Mouse (Mus musculus): Measurements from ENCODE around the gene Pcsk6. TPM values are rescaled to one million over a fixed set of nuclear protein-coding genes. Genes with fewer than 3 reads are reported as not detected.

The Pcsk6 gene
- polyA plus RNA-seq, 1 experiment from 2014 or later = 1.4 TPM

Other genes starting within 250 kb of the Pcsk6 start
- gene Tarsl2, start 216.8 kb upstream of the Pcsk6 start, polyA plus RNA-seq (2015; fragmentation: Nextera tagmentation; extraction: Ambion mirVana) = 20.5 and 22.3 TPM in 2 replicates
- gene Tm2d3, start 170.6 kb upstream of the Pcsk6 start, polyA plus RNA-seq (2015; fragmentation: Nextera tagmentation; extraction: Ambion mirVana) = 80.8 and 90.8 TPM in 2 replicates
- gene Gm45213, start 181.9 kb downstream of the Pcsk6 start, polyA plus RNA-seq (2015; fragmentation: Nextera tagmentation; extraction: Ambion mirVana) = not detected in 2 replicates
- 116 and 133 TPM in 2 replicates for gene Snrpa1, start 197.3 kb downstream of the Pcsk6 start, polyA plus RNA-seq (2015; fragmentation: Nextera tagmentation; extraction: Ambion mirVana)
- gene Selenos, start 217.9 kb downstream of the Pcsk6 start, polyA plus RNA-seq (2015; fragmentation: Nextera tagmentation; extraction: Ambion mirVana) = 92.0 and 93.1 TPM in 2 replicates
- gene Chsy1, start 247.8 kb downstream of the Pcsk6 start, polyA plus RNA-seq (2015; fragmentation: Nextera tagmentation; extraction: Ambion mirVana) = 9.9 and 10.7 TPM in 2 replicates

All from neural tube, embryonic 15.5 days (tissue).